Comparison of ENCODE assay signal across 9 mouse cellular contexts in genomic region chr15:82040650-82041049, GRCm38 (mm10). TPM values are rescaled to one million over a fixed set of nuclear protein-coding genes. Genes with fewer than 3 reads are reported as not detected.
A peak's percentile ranks its signal among the peaks of the same experiment; 100 is the strongest.
DNase-seq lines count a peak whose midpoint lies in the region; ATAC-seq and TF ChIP-seq lines count a peak whose summit lies in the region.
"Had no signal": no experiment of that assay in that cellular context is flagged by ENCODE, and none has a peak within 500 bp of the region (broad histone marks: within the 10 kb centered on the region; RNA-seq: fewer than 3 reads in every experiment).

No protein-coding gene starts in this region.

- H3K36me3 ChIP-seq in midbrain, embryonic 10.5 days, result peaks cover 81% of the 10 kb centered on the region
- H3K36me3 ChIP-seq in midbrain, embryonic 16.5 days (ENCODE audit: control insufficient read depth, insufficient read depth, low read length), result peaks cover 38% of the 10 kb centered on the region
- H3K36me3 ChIP-seq in liver, postnatal 0 days (replicated peaks; ENCODE audit: insufficient read depth, low read length), result peaks cover 61% of the 10 kb centered on the region

- H3K27ac ChIP-seq in midbrain, embryonic 10.5 days (replicated peaks), result no peak overlapping the region
- H3K27ac ChIP-seq in midbrain, embryonic 16.5 days (ENCODE audit: low read length), result no peak overlapping the region
- H3K27ac ChIP-seq in liver, postnatal 0 days (ENCODE audit: low read depth), result no peak overlapping the region
- H3K27ac ChIP-seq: hindbrain, embryonic 15.5 days had no signal

- no peak for TF ChIP-seq EP300 in liver, postnatal 0 days (IDR thresholded peaks at IDR 0.05; ENCODE audit: low read depth)

- DNase-seq in cerebellum, adult 11 months, result peak; percentile 21
- peak; percentile 35 for DNase-seq in midbrain, embryonic 10.5 days (ENCODE audit: low spot score)
- DNase-seq in c-Kit-positive CD71-positive TER-119-positive erythroid progenitor cells, embryonic 14.5 days (ENCODE audit: low spot score), result peak; percentile 56
- peak; percentile 58 for DNase-seq in liver, postnatal 0 days
- DNase-seq in retina, postnatal 1 day, result peak; percentile 72

- H3K9me3 ChIP-seq in midbrain, embryonic 10.5 days (replicated peaks), result no peaks in the 10 kb centered on the region
- no peaks in the 10 kb centered on the region for H3K9me3 ChIP-seq in midbrain, embryonic 16.5 days (replicated peaks; ENCODE audit: control insufficient read depth, low read length, poor library complexity, severe bottlenecking)
- no peaks in the 10 kb centered on the region for H3K9me3 ChIP-seq in liver, postnatal 0 days (ENCODE audit: low read length)
- H3K9me3 ChIP-seq: hindbrain, embryonic 15.5 days had no signal

- H3K27me3 ChIP-seq in midbrain, embryonic 10.5 days (ENCODE audit: low read depth, poor library complexity, severe bottlenecking), result no peaks in the 10 kb centered on the region
- H3K27me3 ChIP-seq in midbrain, embryonic 16.5 days (ENCODE audit: control insufficient read depth, insufficient read depth, low read depth, low read length), result no peaks in the 10 kb centered on the region
- no peaks in the 10 kb centered on the region for H3K27me3 ChIP-seq in liver, postnatal 0 days (ENCODE audit: insufficient read depth, low read length)
- H3K27me3 ChIP-seq: hindbrain, embryonic 15.5 days had no signal

- no peak overlapping the region for H3K9ac ChIP-seq in midbrain, embryonic 16.5 days (ENCODE audit: low read depth, low read length)
- H3K9ac ChIP-seq in liver, postnatal 0 days (replicated peaks), result no peak overlapping the region
- H3K9ac ChIP-seq: hindbrain, embryonic 15.5 days had no signal

- peaks cover 4% of the 10 kb centered on the region for H3K4me1 ChIP-seq in midbrain, embryonic 10.5 days
- peaks cover 7% of the 10 kb centered on the region for H3K4me1 ChIP-seq in midbrain, embryonic 16.5 days (ENCODE audit: control insufficient read depth, insufficient read depth, low read length)
- H3K4me1 ChIP-seq in liver, postnatal 0 days (ENCODE audit: insufficient read depth), result peaks cover 5% of the 10 kb centered on the region

- peak; percentile 89 for TF ChIP-seq CTCF in liver, postnatal 0 days (IDR thresholded peaks at IDR 0.05; ENCODE audit: low read depth)

- no peak overlapping the region for H3K4me2 ChIP-seq in midbrain, embryonic 16.5 days (ENCODE audit: low read length)
- no peak overlapping the region for H3K4me2 ChIP-seq in liver, postnatal 0 days (ENCODE audit: low read depth, low read length)
- H3K4me2 ChIP-seq: hindbrain, embryonic 15.5 days had no signal

- WGBS in midbrain, embryonic 10.5 days, result 96% methylated on average over 1 of the region's 1 CpGs
- WGBS in midbrain, embryonic 16.5 days, result 96% methylated on average over 1 of the region's 1 CpGs
- WGBS in liver, postnatal 0 days (ENCODE audit: insufficient replicate concordance), result 92% methylated on average over 1 of the region's 1 CpGs

- no peak for ATAC-seq in cerebellum, adult (ENCODE audit: insufficient number of reproducible peaks, low FRiP score, low TSS enrichment)
- no peak for ATAC-seq in midbrain, embryonic 16.5 days
- ATAC-seq in hematopoietic stem cell, adult 5-6 weeks (replicated peaks in 1 of 2; ENCODE audit: insufficient read depth in 1 of 2, low FRiP score in 2 of 2, low TSS enrichment in 1 of 2, low read depth in 1 of 2, poor library complexity in 2 of 2, severe bottlenecking in 2 of 2), result peak; percentile 80 to 90
- peak; percentile 58; the same call in 1 of the 2 replicates for ATAC-seq in liver, postnatal 0 days

- no peak overlapping the region for H3K4me3 ChIP-seq in midbrain, embryonic 10.5 days
- H3K4me3 ChIP-seq in midbrain, embryonic 16.5 days (ENCODE audit: low read depth, low read length), result no peak overlapping the region
- no peak overlapping the region for H3K4me3 ChIP-seq in liver, postnatal 0 days (ENCODE audit: low read depth, low read length)
- H3K4me3 ChIP-seq: hindbrain, embryonic 15.5 days had no signal

RNA-seq across cellular contexts. Expression of gene Snu13, which starts 6.7 kb away (rescaled TPM):
- polyA plus RNA-seq in midbrain, embryonic 10.5 days (2016; fragmentation: Nextera tagmentation; extraction: Ambion mirVana), result 323 and 376 TPM in 2 replicates
- 217 and 249 TPM in 2 replicates for polyA plus RNA-seq in midbrain, embryonic 16.5 days (2015; fragmentation: Nextera tagmentation; extraction: Ambion mirVana)
- 167 and 205 TPM in 2 replicates for total RNA-seq in hematopoietic stem cell, adult 5-6 weeks (2017)
- polyA plus RNA-seq in liver, postnatal 0 days (2015; fragmentation: Nextera tagmentation; extraction: Ambion mirVana), result 84.6 and 92.1 TPM in 2 replicates

RNA-seq across cellular contexts. Expression of gene Desi1, which starts 7.0 kb away (rescaled TPM):
- 34.3 and 37.7 TPM in 2 replicates for polyA plus RNA-seq in midbrain, embryonic 10.5 days (2016; fragmentation: Nextera tagmentation; extraction: Ambion mirVana)
- 46.4 and 47.2 TPM in 2 replicates for polyA plus RNA-seq in midbrain, embryonic 16.5 days (2015; fragmentation: Nextera tagmentation; extraction: Ambion mirVana)
- total RNA-seq in hematopoietic stem cell, adult 5-6 weeks (2017), result 8.3 and 10.0 TPM in 2 replicates
- 14.6 and 15.0 TPM in 2 replicates for polyA plus RNA-seq in liver, postnatal 0 days (2015; fragmentation: Nextera tagmentation; extraction: Ambion mirVana)

RNA-seq across cellular contexts. Expression of gene 4930407I10Rik, which starts 18.3 kb away (rescaled TPM):
- polyA plus RNA-seq in midbrain, embryonic 10.5 days (2016; fragmentation: Nextera tagmentation; extraction: Ambion mirVana), result not detected in 2 replicates
- polyA plus RNA-seq in midbrain, embryonic 16.5 days (2015; fragmentation: Nextera tagmentation; extraction: Ambion mirVana), result not detected in 2 replicates
- total RNA-seq in hematopoietic stem cell, adult 5-6 weeks (2017), result not detected in 2 replicates
- not detected in 2 replicates for polyA plus RNA-seq in liver, postnatal 0 days (2015; fragmentation: Nextera tagmentation; extraction: Ambion mirVana)
- polyA plus RNA-seq: hindbrain, embryonic 15.5 days had no signal

RNA-seq across cellular contexts. Expression of gene Mei1, which starts 29.1 kb away (rescaled TPM):
- 0.10 TPM in 1 of 2 replicates, not detected in the other for polyA plus RNA-seq in midbrain, embryonic 10.5 days (2016; fragmentation: Nextera tagmentation; extraction: Ambion mirVana)
- 0.05 TPM in 1 of 2 replicates, not detected in the other for polyA plus RNA-seq in midbrain, embryonic 16.5 days (2015; fragmentation: Nextera tagmentation; extraction: Ambion mirVana)
- total RNA-seq in hematopoietic stem cell, adult 5-6 weeks (2017), result not detected in 2 replicates
- not detected in 2 replicates for polyA plus RNA-seq in liver, postnatal 0 days (2015; fragmentation: Nextera tagmentation; extraction: Ambion mirVana)

RNA-seq across cellular contexts. Expression of gene Xrcc6, which starts 53.0 kb away (rescaled TPM):
- 68.6 and 75.1 TPM in 2 replicates for polyA plus RNA-seq in midbrain, embryonic 10.5 days (2016; fragmentation: Nextera tagmentation; extraction: Ambion mirVana)
- polyA plus RNA-seq in midbrain, embryonic 16.5 days (2015; fragmentation: Nextera tagmentation; extraction: Ambion mirVana), result 36.5 and 37.3 TPM in 2 replicates
- total RNA-seq in hematopoietic stem cell, adult 5-6 weeks (2017), result 364 and 390 TPM in 2 replicates
- polyA plus RNA-seq in liver, postnatal 0 days (2015; fragmentation: Nextera tagmentation; extraction: Ambion mirVana), result 25.7 and 27.8 TPM in 2 replicates

Comparison
In these comparisons a context has a peak if more than half of its experiments do, and no peak if none do; other contexts are left out.
1. DNase-seq: peak in every context shown above with its lines; median percentile 72 in retina, postnatal 1 day; 58 in liver, postnatal 0 days; 56 in c-Kit-positive CD71-positive TER-119-positive erythroid progenitor cells, embryonic 14.5 days; 35 in midbrain, embryonic 10.5 days; 21 in cerebellum, adult 11 months.
2. ATAC-seq: peak in hematopoietic stem cell, adult 5-6 weeks (2 of 2) and liver, postnatal 0 days (single experiment); none in cerebellum, adult (single experiment) and midbrain, embryonic 16.5 days (single experiment).